Mouse (Mus musculus) lung, adult 18-20 months (tissue): ENCODE data around the gene Magt1.
A peak's percentile ranks its signal among the peaks of the same experiment; 100 is the strongest.
"Not testable (repeated sequence)": the region's sequence is repeated elsewhere in the genome, so short reads cannot be mapped to it uniquely, and the experiment has no call there.

Experiments
- DNase-seq, 2 experiments: peaks; one replicate each; pipeline ENCODE4 v3.0.0; 2022; ENCODE audit warnings: mixed read lengths in 2 of 2

The Magt1 gene

DNA sequence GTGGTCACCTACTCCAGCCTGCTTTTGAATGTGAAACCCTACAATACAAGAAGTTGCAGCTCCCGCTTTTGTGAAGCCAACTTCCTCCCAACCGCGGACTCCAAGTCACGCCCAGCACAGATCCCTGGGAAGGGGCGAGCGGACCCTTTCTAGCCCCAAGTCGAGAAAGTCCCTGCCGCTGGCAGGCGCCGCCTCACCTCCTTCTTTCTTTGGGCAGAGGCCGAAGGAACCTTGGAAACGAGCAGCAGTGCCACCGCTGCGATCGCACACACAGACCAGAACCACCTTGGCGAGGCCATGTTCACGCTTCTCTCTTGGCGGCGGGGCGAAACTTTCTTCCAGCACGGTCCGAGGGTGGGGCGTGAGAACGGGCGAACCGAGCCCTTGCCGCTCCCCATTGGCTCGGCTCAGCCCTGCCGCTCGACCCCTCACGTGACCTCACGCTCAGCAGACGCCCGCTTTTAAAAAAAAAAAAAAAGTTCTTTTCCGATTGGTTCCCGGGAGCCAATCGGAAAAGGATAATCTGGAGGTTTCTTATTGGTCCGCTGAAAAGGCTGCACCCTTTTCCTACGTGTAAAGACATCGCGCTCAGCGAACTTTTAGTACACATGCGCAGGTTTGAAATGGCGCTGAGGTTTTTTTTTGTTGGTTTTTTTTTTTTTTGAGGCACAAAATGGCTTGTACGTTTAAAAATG lies at the start of gene Magt1:
Magt1 (minus strand) TSS at position 442 of the 695 bp plus-strand sequence.
- DNase-seq, result peak; percentile 91 to 92

DNA sequence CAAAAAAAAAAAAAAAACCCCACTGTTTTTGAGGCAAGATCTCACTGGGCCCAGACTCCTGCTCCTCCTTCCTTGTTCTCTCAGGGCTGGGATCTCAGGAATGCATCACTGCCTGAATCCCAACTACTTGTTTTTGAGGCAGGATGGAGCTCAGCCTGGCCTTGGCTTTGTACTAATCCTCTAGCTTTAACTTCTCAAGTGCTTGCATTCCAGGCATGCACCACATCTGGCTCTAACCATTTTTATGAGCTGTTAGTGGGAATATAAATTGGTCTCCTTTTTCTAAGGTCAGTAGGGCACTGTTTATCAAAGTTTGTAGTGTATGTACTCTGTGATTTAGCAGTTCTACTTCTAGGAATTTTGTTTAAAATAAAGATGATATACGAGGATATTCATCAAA lies 36.5 kb upstream of the Magt1 start:
- no peak for DNase-seq

DNA sequence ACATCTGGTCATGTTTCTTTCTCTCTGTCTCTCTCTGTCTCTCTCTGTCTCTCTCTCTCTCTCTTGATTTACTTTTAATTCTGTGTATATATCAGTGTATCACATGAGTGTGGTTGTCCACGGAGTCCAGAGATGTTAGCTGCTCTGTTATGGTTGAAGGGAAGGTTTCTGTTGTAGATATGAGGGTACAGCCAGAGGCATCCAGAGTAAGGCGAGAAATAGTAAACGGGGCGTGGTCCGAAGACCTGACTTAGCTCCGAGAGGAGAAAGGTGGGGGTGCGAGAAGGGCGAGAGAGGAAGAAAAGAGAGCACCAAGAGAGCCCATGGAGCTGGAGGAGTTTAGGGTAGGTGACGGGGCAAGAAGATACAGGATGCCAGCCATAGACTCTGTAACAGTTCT lies 34.2 kb upstream of the Magt1 start:
- no peak for DNase-seq

DNA sequence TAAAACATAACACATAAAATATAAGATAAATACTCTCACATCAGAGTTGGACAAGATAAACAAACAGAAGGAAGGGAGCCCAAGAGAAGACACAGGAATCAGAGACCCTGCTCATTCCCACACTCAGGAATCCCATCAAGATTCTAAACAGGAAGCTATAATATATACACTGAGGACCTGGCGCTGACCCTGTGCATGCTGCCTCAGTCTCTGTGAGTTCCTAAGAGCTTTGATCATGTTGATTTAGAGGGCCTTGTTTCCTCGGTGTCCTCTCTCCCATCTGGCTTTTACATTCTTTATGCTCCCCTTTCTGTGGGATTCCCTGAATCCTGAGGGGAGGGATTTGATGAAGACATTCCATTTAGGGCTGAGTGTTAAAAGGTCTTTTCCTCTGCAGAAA lies 33.7 kb upstream of the Magt1 start:
- DNase-seq, result peak in 1 of 2 experiments; percentile 31

DNA sequence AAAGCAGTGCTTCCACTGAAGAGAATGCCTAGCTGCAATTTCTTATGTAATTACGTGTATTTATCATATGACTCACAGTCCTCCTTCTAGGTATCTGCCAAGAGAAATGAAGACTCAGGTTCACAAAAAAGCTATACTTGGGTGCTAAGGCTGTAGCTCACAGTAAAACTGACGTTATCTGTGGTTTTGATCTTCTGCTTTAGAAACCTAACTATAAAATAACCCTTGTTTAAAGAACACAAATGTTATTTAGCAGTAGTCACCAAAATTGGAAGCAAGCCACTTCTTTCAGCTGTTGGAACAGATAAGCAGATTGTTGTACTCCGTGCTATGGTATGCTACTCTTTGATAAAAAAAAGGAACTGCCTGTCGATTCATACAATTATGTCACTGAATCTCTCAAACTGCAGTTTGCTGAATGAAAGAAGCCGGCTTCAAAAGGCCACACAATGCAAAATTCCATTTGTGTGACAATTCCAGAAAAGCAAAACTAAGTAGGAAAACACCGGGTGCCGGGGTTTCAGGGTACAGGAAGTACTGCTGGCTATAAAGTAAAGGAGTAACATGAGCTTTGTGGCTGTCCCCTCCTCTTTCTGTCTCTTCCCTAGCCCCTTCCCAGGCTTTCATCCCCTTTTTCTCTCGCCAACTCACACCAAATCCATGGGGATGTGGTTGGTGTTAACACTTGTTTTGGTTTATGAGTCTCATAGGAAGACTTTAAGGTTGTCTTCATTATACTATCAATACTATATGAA lies 32.3 kb upstream of the Magt1 start:
- DNase-seq, result peak in 1 of 2 experiments; percentile 18

DNA sequence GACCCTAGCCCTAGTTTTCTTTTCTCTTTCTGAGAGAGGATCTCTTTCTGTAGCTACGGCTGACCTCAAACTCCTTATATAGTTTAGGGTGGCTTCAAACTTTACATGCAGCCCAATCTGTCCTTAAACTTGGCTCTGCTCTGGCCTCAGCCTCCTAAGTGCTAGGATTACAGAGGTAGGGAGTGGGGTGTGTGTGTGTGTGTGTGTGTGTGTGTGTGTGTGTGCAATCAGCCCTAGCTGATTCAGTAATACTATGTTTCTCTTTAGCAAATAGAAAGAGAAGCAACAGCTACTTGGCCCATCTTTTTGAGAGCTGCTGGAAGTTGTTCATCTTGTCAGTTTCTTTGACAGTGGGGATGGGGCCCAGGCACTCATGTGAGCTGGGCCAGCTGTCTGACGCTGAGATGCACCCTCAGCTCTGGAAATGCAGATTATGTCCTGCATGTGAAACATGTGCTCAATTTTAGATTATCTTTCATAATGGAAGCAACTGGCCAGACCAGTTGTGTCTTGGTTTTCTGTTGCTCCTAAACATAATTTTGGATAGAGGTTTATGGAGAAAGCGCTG lies 25.6 kb upstream of the Magt1 start:
- DNase-seq, result no peak

DNA sequence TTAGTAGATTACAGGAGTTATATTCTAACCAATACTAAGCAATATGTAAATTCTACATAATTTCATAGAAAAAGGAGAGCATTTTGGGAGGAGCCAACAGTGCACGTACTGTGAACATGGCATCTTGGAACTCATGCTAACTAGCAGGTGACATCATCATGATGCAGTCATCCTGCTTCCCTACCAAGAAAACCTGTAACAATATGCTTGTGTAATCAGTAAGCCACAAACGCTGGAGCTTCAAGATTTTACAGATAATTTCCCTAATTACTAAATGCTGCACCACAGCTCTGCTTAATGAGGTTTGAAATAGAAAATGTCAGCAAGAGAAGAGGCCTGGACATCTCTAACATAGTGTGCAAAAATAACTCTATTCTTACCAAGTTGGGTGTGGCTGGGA lies 24.0 kb upstream of the Magt1 start:
- no peak for DNase-seq

DNA sequence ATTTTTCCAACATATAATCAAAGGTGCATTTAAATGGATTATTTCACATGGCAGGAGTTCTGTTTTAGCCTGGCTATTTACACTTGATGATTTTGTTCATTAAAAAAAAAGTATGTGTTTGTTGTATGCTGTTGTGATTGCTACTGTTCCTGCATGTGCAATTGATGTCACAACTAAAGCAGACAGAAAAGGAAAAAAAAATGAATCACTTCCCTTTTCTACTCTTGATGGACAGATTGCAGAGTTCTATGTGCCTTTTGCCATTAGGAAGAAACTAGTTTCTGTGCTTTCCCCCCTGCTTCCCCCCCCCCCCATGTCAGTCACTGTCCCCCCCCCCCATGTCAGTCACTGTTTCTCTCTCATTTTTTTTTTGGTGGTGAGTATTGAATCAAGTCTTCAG lies 19.4 kb upstream of the Magt1 start:
- DNase-seq, result no peak

DNA sequence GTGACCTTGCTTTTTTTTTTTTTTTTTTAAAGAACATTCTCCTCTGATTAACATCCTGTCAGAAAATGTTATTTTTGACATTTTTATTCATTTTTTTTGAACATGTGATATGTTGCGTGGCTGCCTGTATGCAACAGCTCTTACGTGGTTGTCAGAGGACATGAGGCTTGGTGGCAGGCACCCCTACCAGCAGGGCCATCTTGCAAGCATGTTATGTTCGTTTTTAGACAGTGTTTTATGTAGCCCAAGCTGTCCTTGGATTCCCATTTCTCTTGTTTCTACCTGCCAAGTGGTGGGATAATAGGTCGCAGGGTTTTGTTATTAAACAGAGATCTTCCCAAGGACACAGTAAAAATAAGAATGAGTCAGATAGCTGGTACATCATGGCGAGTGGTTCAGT lies 18.5 kb upstream of the Magt1 start:
- no peak for DNase-seq

DNA sequence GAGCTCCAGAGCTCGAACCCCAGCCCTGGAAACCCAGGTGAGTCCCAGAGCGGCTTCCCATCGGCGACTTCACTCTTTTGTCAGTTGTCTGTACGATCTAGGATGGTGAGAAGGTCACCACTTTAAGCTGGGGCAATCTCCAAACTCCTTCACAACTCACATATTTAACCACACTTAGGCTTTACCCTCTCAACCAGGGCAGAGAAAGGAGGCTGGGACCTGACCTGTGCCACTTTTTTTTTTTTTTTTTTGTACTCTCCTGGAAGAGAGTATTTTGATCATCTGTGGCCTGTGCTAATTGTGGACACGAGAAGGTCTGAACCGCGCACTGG lies 15.6 kb upstream of the Magt1 start:
- no peak for DNase-seq

DNA sequence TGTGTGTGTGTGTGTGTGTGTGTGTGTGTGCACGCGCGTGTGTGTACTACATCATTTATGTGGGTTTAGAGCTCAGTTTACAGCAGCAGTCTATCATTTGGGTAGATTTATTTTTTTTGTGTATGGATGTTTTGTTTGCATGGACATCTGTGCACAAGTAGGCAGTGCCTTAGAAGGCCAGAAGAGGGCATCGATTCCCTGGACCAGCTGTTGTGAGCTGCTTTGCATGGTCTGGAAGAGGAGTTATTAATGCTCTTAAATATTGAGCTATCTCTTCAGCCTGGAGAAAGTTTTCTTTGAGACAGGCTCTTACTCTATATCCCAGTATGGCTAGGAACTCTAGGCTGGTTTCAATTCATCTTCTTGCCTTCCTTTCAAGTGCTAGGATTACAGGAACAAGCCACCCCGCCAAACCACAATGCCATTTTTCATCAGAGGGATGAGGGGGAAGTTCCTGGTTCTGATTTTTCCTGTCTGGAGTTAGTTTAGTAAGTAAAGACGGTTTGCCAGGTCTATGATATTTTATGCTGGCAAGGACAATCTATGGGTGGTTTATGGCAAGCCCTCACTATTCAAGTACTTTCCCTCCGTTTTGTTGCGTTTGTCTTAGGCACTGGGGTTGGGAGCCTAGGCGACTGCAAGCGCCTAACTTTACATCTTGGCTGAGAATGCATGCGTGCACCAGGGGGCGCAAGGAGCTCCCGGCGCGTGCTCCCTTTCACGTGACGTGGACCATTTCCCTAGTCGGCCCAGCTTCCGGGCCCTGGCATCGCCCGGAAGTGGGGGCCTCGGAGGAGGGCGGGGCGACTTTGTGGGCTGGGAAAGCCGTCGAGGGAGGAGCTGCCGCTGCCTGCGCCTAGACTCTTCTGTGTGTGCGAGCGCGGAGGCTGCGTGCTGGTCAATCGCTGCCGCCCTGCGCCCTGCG lies 15.0 kb upstream of the Magt1 start, which contains the start of gene Atp7a:
Atp7a (plus strand) TSS at position 859 of the 925 bp plus-strand sequence.
- DNase-seq, result peak; percentile 93 to 94

DNA sequence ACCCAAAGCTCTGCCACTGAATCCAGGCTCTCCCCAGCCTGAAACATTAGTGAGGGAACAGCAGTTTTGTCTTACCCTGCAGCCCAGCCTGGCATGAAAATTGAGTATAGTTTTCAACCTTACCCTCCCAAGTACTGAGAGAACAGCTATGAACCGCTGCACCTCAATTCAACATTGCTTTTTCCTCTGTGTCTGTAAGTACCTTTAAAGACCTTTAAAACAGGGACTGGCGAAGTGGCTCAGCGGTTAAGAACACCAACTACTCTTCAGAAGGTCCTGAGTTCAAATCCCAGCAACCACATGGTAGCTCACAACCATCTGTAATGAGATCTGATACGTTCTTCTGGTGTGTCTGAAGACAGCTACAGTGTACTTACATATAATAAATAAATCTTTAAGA lies 5.8 kb upstream of the Magt1 start:
- no peak for DNase-seq

DNA sequence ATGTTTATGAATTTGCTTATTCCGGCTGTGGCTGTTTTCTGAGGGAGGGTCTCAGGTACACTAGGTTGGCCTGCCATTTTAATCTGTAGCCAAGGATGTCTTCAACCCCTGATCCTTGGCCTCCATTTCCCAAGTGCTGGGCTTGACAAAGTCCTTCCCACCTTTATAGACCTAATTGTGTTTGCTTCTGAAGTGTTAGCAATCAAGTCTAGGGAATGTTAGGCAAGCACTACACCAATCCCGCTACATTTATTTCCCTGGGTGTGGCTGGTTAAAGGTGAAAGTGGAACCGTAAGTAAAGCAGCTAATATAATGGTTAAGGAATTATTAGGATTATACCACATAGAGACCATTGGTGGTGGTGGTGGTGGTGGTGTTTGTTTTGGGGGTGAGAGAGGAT lies 5.4 kb upstream of the Magt1 start:
- DNase-seq, result no peak

DNA sequence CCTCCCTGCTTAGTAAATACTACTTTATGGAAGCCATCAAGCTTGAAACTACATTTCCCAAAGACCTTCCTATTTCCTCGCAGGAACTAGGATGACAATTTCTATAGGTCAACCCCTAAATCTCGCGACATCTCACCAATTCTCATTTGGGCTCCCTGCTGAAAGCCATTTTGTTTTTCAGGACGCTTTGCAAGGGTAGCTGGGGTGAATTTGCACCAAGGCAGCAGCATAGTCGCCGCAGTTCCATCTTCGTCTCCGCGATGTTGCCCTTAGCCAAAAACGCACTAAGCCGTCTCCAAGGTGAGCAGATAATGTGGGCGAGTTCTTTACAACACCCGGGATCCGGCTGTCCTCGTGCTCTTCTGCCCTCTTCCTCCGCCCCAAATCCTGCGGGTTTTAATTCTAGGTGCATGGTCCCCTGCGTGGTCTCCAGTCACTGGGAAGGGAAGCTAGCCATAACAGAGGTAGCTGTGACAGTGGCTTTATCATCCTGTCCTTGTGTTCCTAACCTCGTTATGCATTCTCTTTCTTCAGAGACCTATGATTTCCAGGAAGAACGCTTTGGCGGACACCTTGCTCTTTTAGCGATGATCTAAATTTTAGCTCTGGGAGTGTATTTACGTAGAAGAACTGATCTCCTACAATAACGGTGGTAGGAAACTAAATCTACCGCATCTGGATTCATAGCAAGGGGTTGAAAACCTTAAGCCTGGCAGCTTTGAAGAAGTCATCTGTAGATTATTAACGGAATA lies 4.0 kb upstream of the Magt1 start, which contains the start of gene Cox7b:
Cox7b (plus strand) TSS at position 130 of the 752 bp plus-strand sequence.
- DNase-seq, result peak; percentile 70 to 84

DNA sequence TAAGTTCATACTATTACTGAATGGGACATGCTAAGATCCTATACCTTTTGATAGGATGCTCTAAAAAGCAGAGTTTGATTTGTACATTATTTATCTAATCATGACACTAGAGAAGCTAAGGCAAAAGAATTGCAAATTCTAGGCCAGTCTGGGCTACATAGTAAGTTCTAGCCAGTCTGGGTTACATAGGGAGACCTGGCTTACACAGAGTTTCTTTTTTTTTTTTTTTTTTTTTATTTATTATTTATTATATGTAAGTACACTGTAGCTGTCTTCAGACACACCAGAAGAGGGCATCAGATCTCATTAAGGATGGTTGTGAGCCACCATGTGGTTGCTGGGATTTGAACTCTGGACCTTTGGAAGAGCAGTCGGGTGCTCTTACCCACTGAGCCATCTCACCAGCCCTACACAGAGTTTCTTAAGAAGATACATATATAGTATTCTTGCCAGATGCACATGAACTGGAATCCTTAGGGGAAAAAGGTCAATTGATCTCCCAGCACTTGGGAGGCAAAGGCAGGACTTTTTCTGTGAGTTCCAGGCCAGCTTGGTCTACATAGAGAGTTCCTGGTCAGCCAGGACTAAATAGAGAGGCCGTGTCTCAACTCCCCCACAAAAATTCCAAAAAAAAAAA lies 3.2 kb upstream of the Magt1 start:
- DNase-seq, result not testable (repeated sequence)

DNA sequence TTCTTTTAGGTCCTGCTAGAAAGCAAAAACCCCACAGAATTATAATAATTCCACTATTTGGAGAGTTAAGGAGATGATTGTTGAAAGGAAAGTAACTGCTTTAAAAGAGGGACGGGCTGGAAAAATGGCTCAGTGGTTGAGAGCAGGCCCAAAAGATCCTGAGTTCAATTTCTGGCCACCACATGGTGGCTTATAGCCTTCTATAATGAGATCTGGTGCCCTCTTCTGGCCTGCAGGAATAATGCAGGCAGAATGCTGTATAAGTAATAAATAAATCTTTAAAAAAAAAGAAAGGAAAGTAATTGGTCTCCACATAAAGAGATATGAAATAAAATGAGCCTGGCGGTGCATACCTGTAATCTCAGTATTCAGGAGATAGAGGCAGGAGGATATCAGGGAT lies 1.5 kb upstream of the Magt1 start:
- DNase-seq, result peak; percentile 21 to 50

DNA sequence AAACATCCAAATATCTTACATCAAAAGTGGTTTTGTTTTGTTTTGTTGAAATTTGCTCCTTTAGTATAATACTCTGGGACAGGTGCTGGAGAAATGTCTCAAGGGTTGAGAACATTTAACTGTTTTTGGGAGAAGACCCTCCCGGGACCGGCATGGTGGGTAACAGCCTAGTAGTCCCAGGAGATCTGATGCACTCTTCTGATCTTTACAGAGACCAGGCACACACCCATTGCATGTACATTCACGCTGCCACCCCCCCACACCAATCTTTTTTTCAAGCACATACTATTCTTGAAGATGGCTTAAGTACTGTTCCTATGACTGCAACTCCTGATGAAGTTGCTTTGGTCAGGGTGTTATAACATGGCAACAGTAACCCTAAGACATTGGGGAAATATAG lies 853 bp upstream of the Magt1 start:
- no peak for DNase-seq

DNA sequence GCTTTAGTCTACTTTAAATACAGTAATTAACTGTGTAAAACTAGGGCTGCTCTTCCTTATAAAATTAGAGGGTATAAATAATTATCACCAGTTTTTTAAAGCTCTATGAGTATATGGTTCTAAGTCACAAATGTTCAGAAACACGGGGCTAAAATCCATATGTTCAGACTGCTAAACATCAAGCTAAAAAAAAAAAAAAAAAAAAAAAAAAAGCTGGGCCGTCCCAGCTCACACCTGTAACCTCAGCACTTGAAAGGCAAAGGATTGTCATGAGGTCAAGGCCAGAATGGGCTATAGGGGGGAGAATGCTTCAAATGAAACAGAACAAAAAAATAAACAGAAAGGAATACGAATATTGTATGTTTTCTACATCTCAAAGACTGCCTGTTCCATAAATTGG lies 944 bp downstream of the Magt1 start:
- DNase-seq, result no peak

DNA sequence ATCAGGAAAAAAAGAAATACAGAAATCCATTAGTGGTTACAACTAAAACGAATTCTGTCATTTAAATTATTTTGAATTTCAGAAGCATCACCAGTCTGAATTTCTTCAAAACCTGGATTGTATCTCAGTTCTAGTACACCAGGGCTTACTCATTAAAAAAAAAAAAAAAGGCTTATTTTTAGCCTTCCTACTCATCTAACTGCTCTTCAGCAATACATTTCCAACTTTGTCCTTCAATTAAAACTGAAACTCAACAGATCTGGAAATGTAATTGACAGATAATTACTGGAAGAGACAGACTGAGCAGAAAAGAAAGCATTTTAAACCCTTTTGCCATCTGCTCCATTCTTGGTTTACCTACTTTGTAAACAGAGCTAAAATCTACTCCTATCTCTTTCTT lies 10.1 kb downstream of the Magt1 start:
- DNase-seq, result no peak

DNA sequence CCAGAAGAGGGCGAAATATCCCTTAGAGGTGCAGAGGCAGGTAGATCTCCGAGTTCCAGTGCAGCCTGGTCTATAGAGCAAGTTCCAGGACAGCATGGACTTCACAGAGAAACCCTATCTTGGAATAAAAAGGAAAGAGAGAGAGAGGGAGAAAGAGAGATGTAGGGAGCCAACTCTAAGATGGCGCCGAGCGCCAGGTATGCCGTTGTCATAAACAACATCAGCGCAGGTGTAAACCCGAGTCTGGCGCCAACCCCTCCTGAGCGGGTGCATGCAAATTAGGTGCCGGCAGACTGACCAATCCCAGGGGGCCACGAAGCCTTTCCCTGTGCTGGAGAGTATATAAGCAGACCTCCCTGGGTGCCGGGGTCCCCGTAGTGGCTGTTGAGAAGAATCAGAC lies 54.6 kb downstream of the Magt1 start:
- not testable (repeated sequence) for DNase-seq

DNA sequence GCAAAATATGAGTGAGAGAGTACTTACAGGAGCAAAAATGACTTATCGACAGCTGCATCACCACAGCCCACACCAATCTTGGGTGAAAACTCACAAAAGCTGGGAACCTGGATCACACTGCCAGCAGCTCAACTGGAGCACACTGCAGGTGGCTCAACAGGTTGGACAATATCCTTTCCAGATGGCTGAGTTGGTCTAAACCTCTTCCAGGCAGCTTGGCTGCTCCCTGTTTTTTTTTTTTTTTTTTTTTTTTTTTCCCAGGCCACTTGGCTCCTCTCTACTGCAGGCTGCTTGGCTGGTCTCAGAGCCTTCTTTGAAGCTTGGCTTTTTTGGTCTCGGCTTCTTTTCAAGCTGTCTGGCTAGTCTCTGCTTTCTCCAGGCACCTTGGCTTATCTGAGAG lies 57.7 kb downstream of the Magt1 start:
- DNase-seq, result no peak

DNA sequence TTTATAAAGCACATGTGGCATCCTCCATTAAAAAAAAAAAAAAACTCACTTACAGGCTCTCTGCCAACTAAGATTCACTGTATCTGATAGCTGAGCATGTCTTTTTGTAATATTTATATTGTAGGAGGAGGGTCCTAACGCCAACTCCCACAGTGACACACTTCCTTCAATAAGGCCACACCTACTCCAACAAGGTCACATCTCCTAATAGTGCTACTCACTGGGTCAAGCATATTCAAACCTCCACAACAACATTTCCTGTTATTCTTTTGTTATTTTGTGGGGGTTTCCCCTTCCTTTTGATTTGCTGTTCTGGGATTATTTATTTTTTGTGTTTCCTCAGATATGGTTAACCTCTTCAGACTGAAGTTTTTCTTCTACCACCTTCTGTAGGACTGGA lies 65.3 kb downstream of the Magt1 start:
- no peak for DNase-seq
